Mouse (Mus musculus) embryonic fibroblast, embryonic 13.5 days (primary cell): ENCODE measurements around the gene Maml3.

Source experiments
- CTCF ChIP-seq: IDR thresholded peaks from 2 replicates; pipeline ENCODE4 v1.5.1; 2011; ENCODE audit warnings: mild to moderate bottlenecking, control low read depth, low read length, moderate library complexity, borderline replicate concordance; ENCODE audit not compliant: insufficient read depth
- POLR2A ChIP-seq: IDR thresholded peaks from 2 replicates; pipeline ENCODE4 v1.6.1; 2011; ENCODE audit warnings: low read depth, mild to moderate bottlenecking, control low read depth, low read length, moderate library complexity

DNA sequence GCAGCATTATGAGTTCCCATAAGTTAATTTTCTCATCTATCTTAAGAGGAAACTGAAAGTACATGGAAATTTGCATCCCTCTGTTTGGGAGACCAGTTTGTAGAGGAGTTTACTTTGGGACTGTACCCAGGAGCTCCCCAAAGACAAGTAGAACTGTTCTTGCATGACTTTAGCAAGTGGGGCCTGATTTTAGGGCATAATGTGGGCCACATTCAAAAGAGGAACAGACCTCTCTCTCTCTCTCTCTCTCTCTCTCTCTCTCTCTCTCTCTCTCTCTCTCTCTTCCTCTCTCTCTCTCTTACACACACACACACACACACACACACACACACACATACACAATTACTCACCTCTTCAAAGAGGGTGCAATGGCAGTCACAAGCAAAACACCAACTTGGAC is 3.2 kb upstream of the Maml3 start:
- no peak for TF ChIP-seq CTCF
- TF ChIP-seq POLR2A: no peak
